Mouse (Mus musculus) heart, adult 2 months (tissue): ENCODE results near the gene Piga.

Source experiments
- CTCF ChIP-seq: fragments of 200-600 bp; IDR thresholded peaks from 2 replicates; pipeline ENCODE4 v1.8.1; 2022; ENCODE audit warnings: antibody characterized with exemption, mild to moderate bottlenecking, moderate library complexity
- EP300 ChIP-seq: fragments of 200-500 bp; IDR thresholded peaks from 2 replicates; pipeline ENCODE4 v1.6.1; 2011; ENCODE audit warnings: low read depth, low read length, control low read depth; ENCODE audit not compliant: insufficient read depth
- POLR2A ChIP-seq: fragments of 200-500 bp; IDR thresholded peaks from 2 replicates; pipeline ENCODE4 v1.6.1; 2011; ENCODE audit warnings: mild to moderate bottlenecking, low read depth, low read length, control low read depth; ENCODE audit not compliant: insufficient read depth

DNA sequence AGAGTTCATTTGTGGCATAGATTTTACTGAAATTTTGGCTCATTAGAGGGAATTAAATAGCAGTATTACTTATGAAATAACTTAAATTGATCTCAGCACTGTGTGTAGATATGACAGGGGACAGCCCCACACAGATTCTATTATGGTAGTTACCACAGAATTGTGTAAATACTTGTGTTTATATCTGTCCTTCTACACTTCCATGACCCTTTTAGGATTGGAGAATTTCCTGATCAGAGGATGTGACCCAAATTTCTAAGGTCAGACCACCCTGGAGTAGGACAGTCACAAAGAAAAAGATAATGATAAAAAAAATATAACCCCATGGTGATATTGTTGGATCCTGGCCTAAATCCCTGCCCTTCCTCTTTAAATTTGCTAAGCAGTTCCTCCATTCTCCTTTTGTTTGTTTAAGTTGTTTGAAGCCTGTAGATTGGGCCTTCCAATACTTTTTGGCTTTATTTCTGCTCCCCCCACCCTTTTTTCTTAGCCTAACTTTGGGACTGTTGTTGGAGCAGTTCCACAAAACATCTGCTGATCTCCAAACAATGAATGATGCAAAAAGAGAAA, 14.4 kb upstream of the Piga start:
- no peak for TF ChIP-seq POLR2A
- TF ChIP-seq CTCF, result no peak
- no peak for TF ChIP-seq EP300
